Mouse (Mus musculus) hindbrain, embryonic 12.5 days (tissue): Measurements from ENCODE around the gene Dlgap3. TPM values are rescaled to one million over a fixed set of nuclear protein-coding genes. Genes with fewer than 3 reads are reported as not detected.

Experiments
- ATAC-seq: fragments of 200-750 bp; cut with Nextera tagmentation; 2 replicates; pipeline ENCODE4 v1.8.0; 2017; ENCODE audit warnings: moderate TSS enrichment; ENCODE audit not compliant: low FRiP score
- H3K27ac ChIP-seq: fragments of 300-500 bp; sonication (generic); 2 replicates; pipeline ENCODE4 v1.5.1; 2016; ENCODE audit warnings: mild to moderate bottlenecking
- H3K27me3 ChIP-seq: fragments of 300-500 bp; sonication (generic); 2 replicates; pipeline ENCODE4 v1.6.1; 2016; ENCODE audit warnings: mild to moderate bottlenecking
- H3K36me3 ChIP-seq: fragments of 300-500 bp; sonication (generic); 2 replicates; pipeline ENCODE4 v1.6.1; 2016; ENCODE audit warnings: mild to moderate bottlenecking
- H3K4me1 ChIP-seq: fragments of 300-500 bp; sonication (generic); 2 replicates; pipeline ENCODE4 v1.6.1; 2016
- H3K4me2 ChIP-seq: fragments of 300-500 bp; sonication (generic); replicated peaks from 2 replicates; pipeline ENCODE4 v1.6.1; 2016; ENCODE audit warnings: mild to moderate bottlenecking
- H3K4me3 ChIP-seq: fragments of 300-500 bp; sonication (generic); 2 replicates; pipeline ENCODE4 v1.5.1; 2016; ENCODE audit warnings: mild to moderate bottlenecking
- H3K9ac ChIP-seq: fragments of 300-500 bp; sonication (generic); 2 replicates; pipeline ENCODE4 v1.6.1; 2016; ENCODE audit warnings: mild to moderate bottlenecking, moderate library complexity
- H3K9me3 ChIP-seq: fragments of 300-500 bp; sonication (generic); replicated peaks from 2 replicates; pipeline ENCODE4 v1.6.1; 2016; ENCODE audit warnings: mild to moderate bottlenecking
- WGBS: fragments of 180-500 bp; shearing (Covaris S2); methylation state at CpG from one replicate; pipeline ENCODE4 v1.1.7; 2016; 5-methylcytosine and 5-hydroxymethylcytosine counted together
- polyA plus RNA-seq: library from polyadenylated mRNA; unstranded; fragments of >200 nt; fragmentation: Nextera tagmentation; extraction: Ambion mirVana; gene quantifications from 2 replicates; pipeline ENCODE4 v1.2.1, GENCODE M21; 2016

The Dlgap3 gene
- polyA plus RNA-seq, 1 experiment from 2014 or later, result 12.5 TPM

GRCm38 (mm10) chr4:127200769-127201617 lies 32.0 kb downstream of the Dlgap3 start:
- 69% methylated on average over 13 of the region's 13 CpGs for WGBS
- Histone ChIP-seq H3K4me1 (no peaks in the 10 kb centered on the region), H3K27ac (no peak overlapping the region), H3K36me3 (no peaks in the 10 kb centered on the region), H3K4me2 (no peak overlapping the region), H3K4me3 (no peak overlapping the region), H3K9ac (no peak overlapping the region), H3K27me3 (peaks cover 6% of the 10 kb centered on the region; the same call in 1 of the 2 replicates), H3K9me3 (no peaks in the 10 kb centered on the region)
- ATAC-seq, result no peak

- Histone ChIP-seq H3K27ac (no peak overlapping the region), H3K9me3 (no peaks in the 10 kb centered on the region), H3K4me2 (no peak overlapping the region), H3K4me3 (no peak overlapping the region), H3K27me3 (peaks cover 6% of the 10 kb centered on the region; the same call in 1 of the 2 replicates), H3K4me1 (no peaks in the 10 kb centered on the region), H3K9ac (no peak overlapping the region), H3K36me3 (no peaks in the 10 kb centered on the region)
- WGBS, result 83% methylated on average over 1 of the region's 1 CpGs
- ATAC-seq, result no peak
Measured at GRCm38 (mm10) chr4:127203081-127203480, 34.1 kb downstream of the Dlgap3 start.

GRCm38 (mm10) chr4:127211318-127211717 lies 42.3 kb downstream of the Dlgap3 start:
- Histone ChIP-seq H3K27me3 (peaks cover 23% of the 10 kb centered on the region), H3K4me3 (no peak overlapping the region), H3K9ac (no peak overlapping the region), H3K4me2 (no peak overlapping the region), H3K9me3 (no peaks in the 10 kb centered on the region), H3K4me1 (peaks cover 15% of the 10 kb centered on the region), H3K27ac (peak overlapping the region; percentile 62), H3K36me3 (no peaks in the 10 kb centered on the region)
- 69% methylated on average over 9 of the region's 9 CpGs for WGBS
- ATAC-seq, result no peak

GRCm38 (mm10) chr4:127214510-127214909 lies 45.5 kb downstream of the Dlgap3 start:
- Histone ChIP-seq H3K36me3 (no peaks in the 10 kb centered on the region), H3K4me2 (peak overlapping the region; percentile 41), H3K27me3 (peaks cover 26% of the 10 kb centered on the region), H3K9ac (no peak overlapping the region), H3K4me3 (peak overlapping the region; percentile 20; the same call in 1 of the 2 replicates), H3K9me3 (no peaks in the 10 kb centered on the region), H3K4me1 (peaks cover 15% of the 10 kb centered on the region), H3K27ac (no peak overlapping the region)
- WGBS, result 24% methylated on average over 28 of the region's 28 CpGs
- peak; percentile 40; the same call in 1 of the 2 replicates for ATAC-seq

GRCm38 (mm10) chr4:127215103-127215502 lies 46.1 kb downstream of the Dlgap3 start:
- Histone ChIP-seq H3K27ac (no peak overlapping the region), H3K9me3 (no peaks in the 10 kb centered on the region), H3K27me3 (peaks cover 26% of the 10 kb centered on the region), H3K4me2 (no peak overlapping the region), H3K4me3 (no peak overlapping the region), H3K4me1 (peaks cover 15% of the 10 kb centered on the region), H3K9ac (no peak overlapping the region), H3K36me3 (no peaks in the 10 kb centered on the region)
- no peak for ATAC-seq
- WGBS, result 60% methylated on average over 11 of the region's 11 CpGs

- no peak overlapping the region for H3K9ac ChIP-seq
- H3K4me3 ChIP-seq, result no peak overlapping the region
- H3K27me3 ChIP-seq, result peaks cover 26% of the 10 kb centered on the region
- H3K4me1 ChIP-seq, result peaks cover 15% of the 10 kb centered on the region
- WGBS, result 82% methylated on average over 5 of the region's 9 CpGs
- H3K36me3 ChIP-seq, result no peaks in the 10 kb centered on the region
- H3K27ac ChIP-seq, result no peak overlapping the region
- no peak overlapping the region for H3K4me2 ChIP-seq
- ATAC-seq, result no peak
- H3K9me3 ChIP-seq, result no peaks in the 10 kb centered on the region
Measured at GRCm38 (mm10) chr4:127215799-127216198, 46.8 kb downstream of the Dlgap3 start.

GRCm38 (mm10) chr4:127216251-127216651 lies 47.2 kb downstream of the Dlgap3 start:
- Histone ChIP-seq H3K4me1 (peaks cover 11% of the 10 kb centered on the region), H3K4me3 (no peak overlapping the region), H3K9ac (no peak overlapping the region), H3K9me3 (no peaks in the 10 kb centered on the region), H3K4me2 (no peak overlapping the region), H3K27ac (no peak overlapping the region), H3K36me3 (no peaks in the 10 kb centered on the region), H3K27me3 (peaks cover 26% of the 10 kb centered on the region)
- no peak for ATAC-seq
- WGBS, result 81% methylated on average over 4 of the region's 4 CpGs

- Histone ChIP-seq H3K36me3 (no peaks in the 10 kb centered on the region), H3K4me1 (peaks cover 6% of the 10 kb centered on the region), H3K27me3 (peaks cover 26% of the 10 kb centered on the region), H3K9ac (no peak overlapping the region), H3K27ac (no peak overlapping the region), H3K4me2 (no peak overlapping the region), H3K9me3 (no peaks in the 10 kb centered on the region), H3K4me3 (no peak overlapping the region)
- WGBS, result 67% methylated on average over 11 of the region's 11 CpGs
- ATAC-seq, result no peak
Measured at GRCm38 (mm10) chr4:127217048-127217447, 48.0 kb downstream of the Dlgap3 start.

- Histone ChIP-seq H3K4me2 (no peak overlapping the region), H3K36me3 (no peaks in the 10 kb centered on the region), H3K27ac (no peak overlapping the region), H3K9me3 (no peaks in the 10 kb centered on the region), H3K9ac (no peak overlapping the region), H3K4me3 (no peak overlapping the region), H3K4me1 (peaks cover 45% of the 10 kb centered on the region), H3K27me3 (peaks cover 17% of the 10 kb centered on the region)
- 40% methylated on average over 10 of the region's 10 CpGs for WGBS
- no peak for ATAC-seq
Measured at GRCm38 (mm10) chr4:127223291-127223690, 54.3 kb downstream of the Dlgap3 start.

GRCm38 (mm10) chr4:127223755-127224154 lies 54.8 kb downstream of the Dlgap3 start:
- 57% methylated on average over 4 of the region's 4 CpGs for WGBS
- Histone ChIP-seq H3K4me2 (no peak overlapping the region), H3K36me3 (no peaks in the 10 kb centered on the region), H3K9ac (no peak overlapping the region), H3K4me3 (no peak overlapping the region), H3K27ac (no peak overlapping the region), H3K27me3 (peaks cover 17% of the 10 kb centered on the region), H3K9me3 (no peaks in the 10 kb centered on the region), H3K4me1 (peaks cover 49% of the 10 kb centered on the region)
- no peak for ATAC-seq

- Histone ChIP-seq H3K27ac (no peak overlapping the region), H3K4me3 (no peak overlapping the region), H3K4me2 (peak overlapping the region; percentile 29), H3K36me3 (no peaks in the 10 kb centered on the region), H3K27me3 (peaks cover 17% of the 10 kb centered on the region), H3K9me3 (no peaks in the 10 kb centered on the region), H3K9ac (no peak overlapping the region), H3K4me1 (peaks cover 52% of the 10 kb centered on the region)
- 14% methylated on average over 19 of the region's 19 CpGs for WGBS
- ATAC-seq, result no peak
Measured at GRCm38 (mm10) chr4:127224444-127225100, 55.6 kb downstream of the Dlgap3 start.

- Histone ChIP-seq H3K36me3 (no peaks in the 10 kb centered on the region), H3K27ac (no peak overlapping the region; the same call in 1 of the 2 replicates), H3K4me2 (no peak overlapping the region), H3K4me3 (no peak overlapping the region), H3K27me3 (peaks cover 17% of the 10 kb centered on the region), H3K9me3 (no peaks in the 10 kb centered on the region), H3K4me1 (peaks cover 54% of the 10 kb centered on the region), H3K9ac (no peak overlapping the region)
- ATAC-seq, result no peak
- 45% methylated on average over 4 of the region's 4 CpGs for whole genome bisulfite sequencing
Measured at GRCm38 (mm10) chr4:127226067-127226466, 57.1 kb downstream of the Dlgap3 start.
